Comparison of ENCODE assay signal across 22 mouse cellular contexts in the genomic region with DNA sequence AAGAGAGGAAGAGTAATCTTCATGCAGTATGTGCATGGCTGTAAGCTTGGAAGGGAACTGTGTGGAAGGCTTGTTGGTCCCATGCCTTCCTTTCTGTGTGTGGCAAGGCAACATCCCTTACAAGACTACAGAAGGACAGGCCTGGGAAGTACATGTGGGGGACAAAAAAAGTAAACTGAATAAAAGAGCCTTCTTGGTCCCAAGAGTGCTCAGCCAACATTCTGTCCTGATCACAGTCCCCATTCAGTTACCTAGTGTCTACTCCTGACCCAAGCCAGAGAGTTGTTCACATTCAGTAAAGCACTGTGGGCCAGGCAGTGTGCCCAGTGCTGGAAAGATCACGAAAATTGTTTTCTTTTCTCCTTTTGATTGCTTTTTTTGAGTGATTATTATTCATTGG.
DNase-seq lines count a peak whose midpoint lies in the region; ATAC-seq and TF ChIP-seq lines count a peak whose summit lies in the region.
"Had no signal": no experiment of that assay in that cellular context is flagged by ENCODE, and none has a peak within 500 bp of the region (broad histone marks: within the 10 kb centered on the region; RNA-seq: fewer than 3 reads in every experiment).

No protein-coding gene starts in this region.

- no peak overlapping the region for H3K4me3 ChIP-seq in forebrain, embryonic 14.5 days (ENCODE audit: low read depth, low read length)
- no peak overlapping the region for H3K4me3 ChIP-seq in forebrain, embryonic 11.5 days (ENCODE audit: low read depth, low read length)
- no peak overlapping the region for H3K4me3 ChIP-seq in hindbrain, postnatal 0 days (ENCODE audit: low read length)
- H3K4me3 ChIP-seq in hindbrain, embryonic 13.5 days, result no peak overlapping the region
- H3K4me3 ChIP-seq: embryonic facial prominence, embryonic 13.5 days; gastrocnemius, adult 2 months; heart, embryonic 10.5 days; intestine, embryonic 15.5 days had no signal

- 53% methylated on average over 1 of the region's 1 CpGs for WGBS in forebrain, embryonic 14.5 days
- WGBS in forebrain, embryonic 11.5 days, result 83% methylated on average over 1 of the region's 1 CpGs
- 70% methylated on average over 1 of the region's 1 CpGs for WGBS in hindbrain, postnatal 0 days
- WGBS in hindbrain, embryonic 13.5 days, result 83% methylated on average over 1 of the region's 1 CpGs

- H3K9ac ChIP-seq in forebrain, embryonic 14.5 days (ENCODE audit: low read length), result no peak overlapping the region
- no peak overlapping the region for H3K9ac ChIP-seq in forebrain, embryonic 11.5 days (ENCODE audit: low read length)
- no peak overlapping the region for H3K9ac ChIP-seq in hindbrain, postnatal 0 days (replicated peaks; ENCODE audit: low read length)
- no peak overlapping the region for H3K9ac ChIP-seq in hindbrain, embryonic 13.5 days
- H3K9ac ChIP-seq: embryonic facial prominence, embryonic 13.5 days; intestine, embryonic 15.5 days had no signal

- H3K4me2 ChIP-seq in forebrain, embryonic 14.5 days (ENCODE audit: low read length), result no peak overlapping the region
- H3K4me2 ChIP-seq in forebrain, embryonic 11.5 days (ENCODE audit: low read depth, low read length, severe bottlenecking), result no peak overlapping the region
- H3K4me2 ChIP-seq in hindbrain, postnatal 0 days (ENCODE audit: low read depth, low read length), result no peak overlapping the region
- no peak overlapping the region for H3K4me2 ChIP-seq in hindbrain, embryonic 13.5 days
- H3K4me2 ChIP-seq: embryonic facial prominence, embryonic 13.5 days; intestine, embryonic 15.5 days had no signal

- peak; percentile 50 for DNase-seq in forebrain, embryonic 14.5 days (ENCODE audit: low spot score)
- no peak for DNase-seq in forebrain, embryonic 11.5 days (ENCODE audit: low spot score)
- DNase-seq in frontal cortex, adult 2 months (ENCODE audit: extremely low spot score in 1 of 2, low spot score in 1 of 2), result no peak
- peak; percentile 35 for DNase-seq in hindbrain, postnatal 0 days (ENCODE audit: low spot score)
- peak; percentile 8 for DNase-seq in adipocyte (ENCODE audit: low spot score)
- DNase-seq: adrenal gland, postnatal 10 days; B cell, adult 2 months; cerebellum, adult 11-12 months; cerebellum, adult 9-10 months; cerebellum, postnatal 25 days; gastrocnemius, adult 2 months; gastrocnemius, postnatal 25 days; heart, postnatal 10 days; heart, postnatal 4 days; kidney, adult 18-20 months had no signal

- TF ChIP-seq CTCF in hindbrain, postnatal 0 days (IDR thresholded peaks at IDR 0.05; ENCODE audit: low read depth), result no peak

- no peak for ATAC-seq in forebrain, embryonic 14.5 days
- ATAC-seq in forebrain, embryonic 11.5 days (replicated peaks; ENCODE audit: low FRiP score), result no peak
- ATAC-seq in frontal cortex, adult (ENCODE audit: low TSS enrichment), result peak; percentile 47; the same call in 1 of the 2 replicates
- ATAC-seq in hindbrain, postnatal 0 days, result peak; percentile 78; the same call in 1 of the 2 replicates
- ATAC-seq in hindbrain, embryonic 13.5 days (ENCODE audit: low FRiP score), result no peak
- ATAC-seq: CD4-positive, CD25-positive, alpha-beta regulatory T cell, adult 4 months; intestine, embryonic 15.5 days had no signal

- no peaks in the 10 kb centered on the region for H3K36me3 ChIP-seq in forebrain, embryonic 14.5 days (ENCODE audit: control insufficient read depth, insufficient read depth, low read length)
- no peaks in the 10 kb centered on the region for H3K36me3 ChIP-seq in forebrain, embryonic 11.5 days (ENCODE audit: control insufficient read depth, insufficient read depth, low read length)
- no peaks in the 10 kb centered on the region for H3K36me3 ChIP-seq in hindbrain, postnatal 0 days (ENCODE audit: insufficient read depth, low read length)
- H3K36me3 ChIP-seq in hindbrain, embryonic 13.5 days, result no peaks in the 10 kb centered on the region
- H3K36me3 ChIP-seq: embryonic facial prominence, embryonic 13.5 days; G1E; heart, embryonic 10.5 days; intestine, embryonic 15.5 days had no signal

- H3K9me3 ChIP-seq in forebrain, embryonic 14.5 days (replicated peaks; ENCODE audit: control insufficient read depth, low read length), result no peaks in the 10 kb centered on the region
- H3K9me3 ChIP-seq in forebrain, embryonic 11.5 days (ENCODE audit: control insufficient read depth, low read length), result no peaks in the 10 kb centered on the region
- no peaks in the 10 kb centered on the region for H3K9me3 ChIP-seq in hindbrain, postnatal 0 days (ENCODE audit: low read length)
- no peaks in the 10 kb centered on the region for H3K9me3 ChIP-seq in hindbrain, embryonic 13.5 days
- H3K9me3 ChIP-seq: embryonic facial prominence, embryonic 13.5 days; G1E; heart, embryonic 10.5 days; intestine, embryonic 15.5 days had no signal

- H3K27ac ChIP-seq in forebrain, embryonic 14.5 days (ENCODE audit: low read depth, low read length), result no peak overlapping the region
- H3K27ac ChIP-seq in forebrain, embryonic 11.5 days (ENCODE audit: low read depth, low read length), result no peak overlapping the region
- H3K27ac ChIP-seq in hindbrain, postnatal 0 days, result no peak overlapping the region
- no peak overlapping the region for H3K27ac ChIP-seq in hindbrain, embryonic 13.5 days
- H3K27ac ChIP-seq: embryonic facial prominence, embryonic 13.5 days; gastrocnemius, adult 2 months; heart, embryonic 10.5 days; intestine, embryonic 15.5 days had no signal

- 0 out of 2 replicates have a peak, but pooled peaks cover 3% of the 10 kb centered on the region for H3K4me1 ChIP-seq in forebrain, embryonic 14.5 days (ENCODE audit: control insufficient read depth, insufficient read depth, low read length)
- H3K4me1 ChIP-seq in forebrain, embryonic 11.5 days (replicated peaks; ENCODE audit: control insufficient read depth, insufficient read depth, low read length), result no peaks in the 10 kb centered on the region; the same call in 1 of the 2 replicates
- no peaks in the 10 kb centered on the region for H3K4me1 ChIP-seq in hindbrain, postnatal 0 days (ENCODE audit: insufficient read depth, low read length)
- 0 out of 2 replicates have a peak, but pooled peaks cover 8% of the 10 kb centered on the region for H3K4me1 ChIP-seq in hindbrain, embryonic 13.5 days (replicated peaks)
- H3K4me1 ChIP-seq: embryonic facial prominence, embryonic 13.5 days; heart, embryonic 10.5 days; intestine, embryonic 15.5 days had no signal

- no peaks in the 10 kb centered on the region for H3K27me3 ChIP-seq in forebrain, embryonic 14.5 days (replicated peaks; ENCODE audit: control insufficient read depth, insufficient read depth, low read length)
- H3K27me3 ChIP-seq in forebrain, embryonic 11.5 days (ENCODE audit: control insufficient read depth, insufficient read depth, low read length), result no peaks in the 10 kb centered on the region
- no peaks in the 10 kb centered on the region for H3K27me3 ChIP-seq in hindbrain, postnatal 0 days (ENCODE audit: insufficient read depth, low read length)
- H3K27me3 ChIP-seq in hindbrain, embryonic 13.5 days, result no peaks in the 10 kb centered on the region
- H3K27me3 ChIP-seq: intestine, embryonic 15.5 days had no signal

Comparison
In these comparisons a context has a peak if more than half of its experiments do, and no peak if none do; other contexts are left out.
1. ATAC-seq: peak in frontal cortex, adult (single experiment) and hindbrain, postnatal 0 days (single experiment); none in forebrain, embryonic 14.5 days (single experiment), forebrain, embryonic 11.5 days (single experiment) and hindbrain, embryonic 13.5 days (single experiment).
2. DNase-seq: peak in forebrain, embryonic 14.5 days (single experiment), hindbrain, postnatal 0 days (single experiment) and adipocyte (single experiment); none in forebrain, embryonic 11.5 days (single experiment) and frontal cortex, adult 2 months (0 of 2).